Comparison of ENCODE assay signal across 8 mouse cellular contexts in genomic region chr11:50421934-50422780, GRCm38 (mm10). TPM values are rescaled to one million over a fixed set of nuclear protein-coding genes. Genes with fewer than 3 reads are reported as not detected.
DNase-seq lines count a peak whose midpoint lies in the region; ATAC-seq and TF ChIP-seq lines count a peak whose summit lies in the region.

No protein-coding gene starts in this region.

- 23% methylated on average over 22 of the region's 22 CpGs for WGBS in hindbrain, embryonic 15.5 days

- no peak overlapping the region for H3K27ac ChIP-seq in ES-E14 (ENCODE audit: insufficient read depth, low read depth, low read length, poor library complexity, severe bottlenecking)
- peak overlapping the region; percentile 80 for H3K27ac ChIP-seq in hindbrain, embryonic 15.5 days (replicated peaks)

- H3K36me3 ChIP-seq in ES-E14 (ENCODE audit: control insufficient read depth, insufficient read depth, low read length, poor library complexity, severe bottlenecking) = peaks cover 4% of the 10 kb centered on the region; the same call in 1 of the 2 replicates
- peaks cover 15% of the 10 kb centered on the region for H3K36me3 ChIP-seq in hindbrain, embryonic 15.5 days

- in situ Hi-C loops in ES-E14 (cut with MboI; ENCODE audit: low sequenced_read_pairs in 2 of 2, unreplicated experiment in 2 of 2) = no loop called here

- peak overlapping the region; percentile 44 to 81 for H3K4me3 ChIP-seq in ES-E14 (ENCODE audit: insufficient read depth in 1 of 2, low read depth in 1 of 2, low read length in 2 of 2, poor library complexity in 1 of 2, severe bottlenecking in 1 of 2)
- peak overlapping the region; percentile 37 for H3K4me3 ChIP-seq in hindbrain, embryonic 15.5 days

- H3K9me3 ChIP-seq in ES-E14 (ENCODE audit: control insufficient read depth, insufficient read depth, low read depth, low read length) = no peaks in the 10 kb centered on the region
- H3K9me3 ChIP-seq in hindbrain, embryonic 15.5 days = no peaks in the 10 kb centered on the region

- peak; percentile 97 for ATAC-seq in hindbrain, embryonic 15.5 days (ENCODE audit: low FRiP score, low read depth)

- no peaks in the 10 kb centered on the region for H3K27me3 ChIP-seq in hindbrain, embryonic 15.5 days

- H3K9ac ChIP-seq in ES-E14 (ENCODE audit: insufficient read depth, low read depth, low read length, poor library complexity, severe bottlenecking) = peak overlapping the region; percentile 46
- H3K9ac ChIP-seq in hindbrain, embryonic 15.5 days = peak overlapping the region; percentile 17; the same call in 1 of the 2 replicates

- peak; percentile 95 for DNase-seq in ES-E14 (ENCODE audit: low read depth, low spot score)
- peak; percentile 88 for DNase-seq in c-Kit-positive CD71-positive TER-119-negative erythroid progenitor cells, embryonic 14.5 days (ENCODE audit: low read depth)
- peak; percentile 34 for DNase-seq in fat pad, adult 2 months (ENCODE audit: extremely low read depth, low read depth, low spot score)
- DNase-seq in layer of hippocampus, postnatal 36 days = peak; percentile 37 to 38
- peak; percentile 66 for DNase-seq in lung, postnatal 25 days (ENCODE audit: low spot score)
- peak; percentile 95 for DNase-seq in retina, postnatal 1 day
- peak; percentile 23 to 45 for DNase-seq in urinary bladder, postnatal 36 days (ENCODE audit: low spot score in 2 of 2)

- peak overlapping the region; percentile 69 for H3K4me2 ChIP-seq in hindbrain, embryonic 15.5 days

- H3K4me1 ChIP-seq in ES-E14 (ENCODE audit: control insufficient read depth in 2 of 2, insufficient read depth in 2 of 2, low read length in 2 of 2, poor library complexity in 1 of 2) = peaks cover 0 to 8% of the 10 kb centered on the region in 2 experiments; a peak in 2 of 4 replicates
- peaks cover 6% of the 10 kb centered on the region for H3K4me1 ChIP-seq in hindbrain, embryonic 15.5 days (replicated peaks)

TF ChIP-seq in ES-E14, 5 proteins besides CTCF, POLR2A, EP300 and RAD21:
- TF ChIP-seq CHD2 (IDR thresholded peaks at IDR 0.05; ENCODE audit: low read depth, low read length) (peak; percentile 53; the same call in 1 of the 2 replicates), ZC3H11A (IDR thresholded peaks at IDR 0.05; ENCODE audit: borderline replicate concordance, low read depth, low read length) (no peak), HCFC1 (IDR thresholded peaks at IDR 0.05; ENCODE audit: borderline replicate concordance, insufficient read depth, low read length) (no peak), ZNF384 (IDR thresholded peaks at IDR 0.05; ENCODE audit: low read depth, low read length) (no peak), MAFK (IDR thresholded peaks at IDR 0.05; ENCODE audit: insufficient read depth, low read depth, low read length) (no peak)

RNA-seq across cellular contexts. Expression of gene Rufy1, which starts 8.8 kb away (rescaled TPM):
- total RNA-seq in ES-E14 (2012; rRNA removed) = 11.2 and 13.1 TPM in 2 replicates
- 23.2 and 29.3 TPM in 2 replicates for polyA plus RNA-seq in hindbrain, embryonic 15.5 days (2015; fragmentation: Nextera tagmentation; extraction: Ambion mirVana)
- 10 to 100 TPM; 29.6 to 30.1 TPM for total RNA-seq in layer of hippocampus, postnatal 36 days (2021)

RNA-seq across cellular contexts. Expression of gene Hnrnph1, which starts 45.4 kb away (rescaled TPM):
- total RNA-seq in ES-E14 (2012; rRNA removed) = 308 and 401 TPM in 2 replicates
- polyA plus RNA-seq in hindbrain, embryonic 15.5 days (2015; fragmentation: Nextera tagmentation; extraction: Ambion mirVana) = 418 and 450 TPM in 2 replicates
- 100 to 1,000 TPM; 303 to 325 TPM for total RNA-seq in layer of hippocampus, postnatal 36 days (2021)

Comparison
In these comparisons a context has a peak if more than half of its experiments do, and no peak if none do; other contexts are left out.
1. DNase-seq: peak in every context shown above with its lines; median percentile 95 in ES-E14; 95 in retina, postnatal 1 day; 88 in c-Kit-positive CD71-positive TER-119-negative erythroid progenitor cells, embryonic 14.5 days; 66 in lung, postnatal 25 days; 38 in layer of hippocampus, postnatal 36 days; 34 in fat pad, adult 2 months; 34 in urinary bladder, postnatal 36 days.